Mouse (Mus musculus): ENCODE results near the gene Olfr8. TPM values are rescaled to one million over a fixed set of nuclear protein-coding genes. Genes with fewer than 3 reads are reported as not detected.
"Not testable (repeated sequence)": the region's sequence is repeated elsewhere in the genome, so short reads cannot be mapped to it uniquely, and the experiment has no call there.

The Olfr8 gene
- not detected for polyA plus RNA-seq (2017; shearing (Covaris generic))

GRCm38 (mm10) chr10:78950336-78950735 is at the start of gene Olfr8:
Gene Olfr8, plus strand, starts transcription at chr10:78950636.
- ATAC-seq = not testable (repeated sequence)

GRCm38 (mm10) chr10:78912871-78913270 is 37.6 kb upstream of the Olfr8 start, which contains the start of gene Olfr1354:
Gene Olfr1354, plus strand, starts transcription at chr10:78913171.
- ATAC-seq = not testable (repeated sequence)

- ATAC-seq = not testable (repeated sequence)
Measured at GRCm38 (mm10) chr10:78963009-78963408, 12.6 kb downstream of the Olfr8 start, which contains the start of gene Olfr1353. Gene Olfr1353, plus strand, starts transcription at chr10:78963309.

GRCm38 (mm10) chr10:78980750-78981149 is 30.3 kb downstream of the Olfr8 start, which contains the start of gene Olfr1352:
Gene Olfr1352, plus strand, starts transcription at chr10:78981050.
- ATAC-seq = no peak

Other genes starting within 250 kb of the Olfr8 start
- gene Casp14, start 232.3 kb upstream of the Olfr8 start, polyA plus RNA-seq (2017; shearing (Covaris generic)) = not detected
- not detected for gene Ccdc105, start 197.6 kb upstream of the Olfr8 start, polyA plus RNA-seq (2017; shearing (Covaris generic))
- not detected for gene Slc1a6, start 170.1 kb upstream of the Olfr8 start, polyA plus RNA-seq (2017; shearing (Covaris generic))
- not detected for gene Olfr1356, start 98.5 kb upstream of the Olfr8 start, polyA plus RNA-seq (2017; shearing (Covaris generic))
- not detected for gene Olfr1355, start 75.1 kb upstream of the Olfr8 start, polyA plus RNA-seq (2017; shearing (Covaris generic))
- gene Olfr1354, start 37.5 kb upstream of the Olfr8 start, polyA plus RNA-seq (2017; shearing (Covaris generic)) = not detected
- gene Olfr1353, start 12.7 kb downstream of the Olfr8 start, polyA plus RNA-seq (2017; shearing (Covaris generic)) = not detected
- not detected for gene Olfr1352, start 30.4 kb downstream of the Olfr8 start, polyA plus RNA-seq (2017; shearing (Covaris generic))
- gene Olfr1351, start 61.8 kb downstream of the Olfr8 start, polyA plus RNA-seq (2017; shearing (Covaris generic)) = not detected
- gene Olfr57, start 78.1 kb downstream of the Olfr8 start, polyA plus RNA-seq (2017; shearing (Covaris generic)) = not detected
- 10 to 100 TPM; 16.2 to 26.8 (median 18.4) TPM for gene 2610008E11Rik, start 147.0 kb downstream of the Olfr8 start, polyA plus RNA-seq (2017; shearing (Covaris generic))
- not detected for gene Vmn2r80, start 198.1 kb downstream of the Olfr8 start, polyA plus RNA-seq (2017; shearing (Covaris generic))